11 mouse cellular contexts compared by ENCODE assay signal in genomic region chr6:148392147-148392546, GRCm38 (mm10). TPM values are rescaled to one million over a fixed set of nuclear protein-coding genes. Genes with fewer than 3 reads are reported as not detected.
DNase-seq lines count a peak whose midpoint lies in the region; ATAC-seq and TF ChIP-seq lines count a peak whose summit lies in the region.
"Had no signal": no experiment of that assay in that cellular context is flagged by ENCODE, and none has a peak within 500 bp of the region (broad histone marks: within the 10 kb centered on the region; RNA-seq: fewer than 3 reads in every experiment).

No protein-coding gene starts in this region.

- DNase-seq in embryo, embryonic 11 days: peak; percentile 20
- no peak for DNase-seq in embryo, embryonic 10 days (ENCODE audit: low spot score)
- no peak for DNase-seq in lung, embryonic 14.5 days
- no peak for DNase-seq in lung, adult 2 months
- DNase-seq in testis, postnatal 10 days (ENCODE audit: low spot score): no peak
- DNase-seq in gastrocnemius, postnatal 36 days: no peak
- DNase-seq: cerebellum, adult 11 months; right cerebral cortex, postnatal 14 days had no signal

- no peak for TF ChIP-seq POLR2A in lung, adult 2 months (IDR thresholded peaks at IDR 0.05; ENCODE audit: borderline replicate concordance, extremely low read depth, low read depth, low read length)

- peak overlapping the region; percentile 19; the same call in 1 of the 2 replicates for H3K27ac ChIP-seq in lung, embryonic 14.5 days (ENCODE audit: low read depth)
- H3K27ac ChIP-seq in hindbrain, embryonic 16.5 days (ENCODE audit: low read depth, low read length): peak overlapping the region; percentile 62
- H3K27ac ChIP-seq in stomach, embryonic 15.5 days: peak overlapping the region; percentile 40; the same call in 1 of the 2 replicates

- no peak overlapping the region for H3K4me2 ChIP-seq in lung, embryonic 14.5 days
- H3K4me2 ChIP-seq in hindbrain, embryonic 16.5 days (ENCODE audit: low read length): peak overlapping the region; percentile 16; the same call in 1 of the 2 replicates
- no peak overlapping the region for H3K4me2 ChIP-seq in stomach, embryonic 15.5 days

- no peak overlapping the region for H3K4me3 ChIP-seq in lung, embryonic 14.5 days (ENCODE audit: low read depth, low read length)
- no peak overlapping the region for H3K4me3 ChIP-seq in lung, adult 2 months (replicated peaks; ENCODE audit: extremely low read depth, low read depth, low read length)
- H3K4me3 ChIP-seq in hindbrain, embryonic 16.5 days (ENCODE audit: low read length): no peak overlapping the region
- H3K4me3 ChIP-seq in stomach, embryonic 15.5 days (replicated peaks): no peak overlapping the region

- H3K36me3 ChIP-seq in lung, embryonic 14.5 days (ENCODE audit: insufficient read depth): no peaks in the 10 kb centered on the region
- H3K36me3 ChIP-seq in hindbrain, embryonic 16.5 days (ENCODE audit: control insufficient read depth, insufficient read depth, low read length): no peaks in the 10 kb centered on the region
- H3K36me3 ChIP-seq in stomach, embryonic 15.5 days: no peaks in the 10 kb centered on the region

- no peak for TF ChIP-seq CTCF in lung, embryonic 14.5 days (IDR thresholded peaks at IDR 0.05; ENCODE audit: low read depth)
- TF ChIP-seq CTCF in lung, adult 2 months (IDR thresholded peaks at IDR 0.05; ENCODE audit: insufficient read depth, low read length): no peak

- intact Hi-C loops in gastrocnemius, postnatal 36 days (cut with DNase I): no loop called here

- peaks cover 4% of the 10 kb centered on the region for H3K4me1 ChIP-seq in lung, embryonic 14.5 days (ENCODE audit: insufficient read depth)
- peaks cover 19% of the 10 kb centered on the region for H3K4me1 ChIP-seq in lung, adult 2 months (ENCODE audit: control insufficient read depth, insufficient read depth, low read length)
- peaks cover 19% of the 10 kb centered on the region for H3K4me1 ChIP-seq in hindbrain, embryonic 16.5 days (ENCODE audit: control insufficient read depth, insufficient read depth, low read depth, low read length)
- H3K4me1 ChIP-seq in stomach, embryonic 15.5 days: peaks cover 19% of the 10 kb centered on the region

- ATAC-seq in lung, embryonic 14.5 days (ENCODE audit: insufficient read depth): no peak
- peak; percentile 44; the same call in 1 of the 2 replicates for ATAC-seq in hindbrain, embryonic 16.5 days
- ATAC-seq in stomach, embryonic 15.5 days (ENCODE audit: insufficient read depth, low FRiP score, low read depth): no peak
- ATAC-seq: inflammation-experienced regulatory T-cells, adult 6 months had no signal

- H3K9ac ChIP-seq in lung, embryonic 14.5 days: no peak overlapping the region
- no peak overlapping the region; the same call in 1 of the 2 replicates for H3K9ac ChIP-seq in hindbrain, embryonic 16.5 days (ENCODE audit: low read depth, low read length)
- no peak overlapping the region for H3K9ac ChIP-seq in stomach, embryonic 15.5 days

- 48% methylated on average over 10 of the region's 10 CpGs for WGBS in lung, embryonic 14.5 days
- 66% methylated on average over 10 of the region's 10 CpGs for WGBS in lung, adult 2 months
- 16% methylated on average over 10 of the region's 10 CpGs for WGBS in hindbrain, embryonic 16.5 days
- WGBS in stomach, embryonic 15.5 days: 39% methylated on average over 10 of the region's 10 CpGs

- no peaks in the 10 kb centered on the region for H3K9me3 ChIP-seq in lung, embryonic 14.5 days (ENCODE audit: low read depth, low read length)
- H3K9me3 ChIP-seq in hindbrain, embryonic 16.5 days (ENCODE audit: control insufficient read depth, low read length): no peaks in the 10 kb centered on the region
- no peaks in the 10 kb centered on the region for H3K9me3 ChIP-seq in stomach, embryonic 15.5 days

- H3K27me3 ChIP-seq in lung, embryonic 14.5 days (ENCODE audit: insufficient read depth, low read length): no peaks in the 10 kb centered on the region
- no peaks in the 10 kb centered on the region for H3K27me3 ChIP-seq in hindbrain, embryonic 16.5 days (replicated peaks; ENCODE audit: control insufficient read depth, insufficient read depth, low read length)
- no peaks in the 10 kb centered on the region for H3K27me3 ChIP-seq in stomach, embryonic 15.5 days (replicated peaks)

RNA-seq across cellular contexts. Expression of gene Tmtc1, which starts 52.0 kb away (rescaled TPM):
- polyA plus RNA-seq in lung, embryonic 14.5 days (2014; fragmentation: Nextera tagmentation; extraction: Ambion mirVana): 3.6 and 4.4 TPM in 2 replicates
- 41.0 and 46.3 TPM in 2 replicates for polyA plus RNA-seq in lung, adult 2 months (2012; rRNA removed)
- polyA plus RNA-seq in hindbrain, embryonic 16.5 days (2015; fragmentation: Nextera tagmentation; extraction: Ambion mirVana): 2.4 and 2.9 TPM in 2 replicates
- 2.2 and 2.4 TPM in 2 replicates for polyA plus RNA-seq in stomach, embryonic 15.5 days (2015; fragmentation: Nextera tagmentation; extraction: Ambion mirVana)
- total RNA-seq in gastrocnemius, postnatal 36 days (2021): 10 to 100 TPM; 51.0 to 60.8 TPM
